In genomic region chr7:133876646-133877342, GRCm38 (mm10) we compare ENCODE assay signal across 23 mouse cellular contexts.
DNase-seq lines count a peak whose midpoint lies in the region; ATAC-seq lines count a peak whose summit lies in the region.
"Had no signal": no experiment of that assay in that cellular context is flagged by ENCODE, and none has a peak within 500 bp of the region (broad histone marks: within the 10 kb centered on the region; RNA-seq: fewer than 3 reads in every experiment).

No protein-coding gene starts in this region.

- 69% methylated on average over 17 of the region's 17 CpGs for WGBS in heart, embryonic 10.5 days
- WGBS in midbrain, embryonic 11.5 days: 82% methylated on average over 17 of the region's 17 CpGs
- WGBS in midbrain, embryonic 15.5 days: 86% methylated on average over 17 of the region's 17 CpGs

- H3K9ac ChIP-seq in midbrain, embryonic 11.5 days (ENCODE audit: low read length): no peak overlapping the region
- H3K9ac ChIP-seq in midbrain, embryonic 15.5 days: no peak overlapping the region
- H3K9ac ChIP-seq: forebrain, embryonic 13.5 days; heart, embryonic 13.5 days; hindbrain, embryonic 12.5 days; hindbrain, embryonic 15.5 days had no signal

- DNase-seq in heart, embryonic 10.5 days (ENCODE audit: low spot score): peak; percentile 63
- no peak for DNase-seq in heart, postnatal 25 days (ENCODE audit: low spot score)
- DNase-seq in midbrain, embryonic 11.5 days (ENCODE audit: low spot score, missing footprints): peak; percentile 12
- DNase-seq in adipocyte (ENCODE audit: low spot score): peak; percentile 5
- no peak for DNase-seq in thymus, postnatal 4 days
- DNase-seq: adrenal gland, adult 2 months; adrenal gland, postnatal 14 days; cerebellum, adult 11 months; cerebellum, adult 2 months; cerebellum, adult 9-11 months; cerebellum, postnatal 25 days; embryo, embryonic 11 days; gastrocnemius, postnatal 10 days; gastrocnemius, postnatal 36 days; heart, postnatal 14 days had no signal

- no peak for ATAC-seq in midbrain, embryonic 11.5 days (ENCODE audit: low FRiP score)
- ATAC-seq in midbrain, embryonic 15.5 days (replicated peaks): no peak
- ATAC-seq: CD4-positive, CD25-positive, alpha-beta regulatory T cell, adult 4 months; forebrain, embryonic 13.5 days; forebrain, embryonic 16.5 days had no signal

- H3K9me3 ChIP-seq in heart, embryonic 10.5 days: no peaks in the 10 kb centered on the region
- no peaks in the 10 kb centered on the region for H3K9me3 ChIP-seq in midbrain, embryonic 11.5 days (ENCODE audit: control insufficient read depth, low read length)
- H3K9me3 ChIP-seq in midbrain, embryonic 15.5 days: no peaks in the 10 kb centered on the region
- H3K9me3 ChIP-seq: forebrain, embryonic 13.5 days; heart, embryonic 13.5 days; hindbrain, embryonic 12.5 days; hindbrain, embryonic 15.5 days had no signal

- no peak overlapping the region for H3K4me2 ChIP-seq in midbrain, embryonic 11.5 days
- H3K4me2 ChIP-seq in midbrain, embryonic 15.5 days: no peak overlapping the region
- H3K4me2 ChIP-seq: forebrain, embryonic 13.5 days; heart, embryonic 13.5 days; hindbrain, embryonic 12.5 days; hindbrain, embryonic 15.5 days had no signal

- 0 out of 2 replicates have a peak, but pooled peaks cover 5% of the 10 kb centered on the region for H3K36me3 ChIP-seq in heart, embryonic 10.5 days
- no peaks in the 10 kb centered on the region for H3K36me3 ChIP-seq in midbrain, embryonic 11.5 days (ENCODE audit: control insufficient read depth, insufficient read depth, low read length)
- H3K36me3 ChIP-seq in midbrain, embryonic 15.5 days (replicated peaks): no peaks in the 10 kb centered on the region
- H3K36me3 ChIP-seq: forebrain, embryonic 10.5 days; heart, embryonic 13.5 days; hindbrain, embryonic 12.5 days; hindbrain, embryonic 15.5 days had no signal

- peaks cover 7% of the 10 kb centered on the region; the same call in 1 of the 2 replicates for H3K4me1 ChIP-seq in heart, embryonic 10.5 days
- no peaks in the 10 kb centered on the region for H3K4me1 ChIP-seq in midbrain, embryonic 11.5 days (ENCODE audit: control insufficient read depth, insufficient read depth, low read length)
- no peaks in the 10 kb centered on the region for H3K4me1 ChIP-seq in midbrain, embryonic 15.5 days
- H3K4me1 ChIP-seq: forebrain, embryonic 10.5 days; forebrain, embryonic 13.5 days; heart, embryonic 13.5 days; hindbrain, embryonic 12.5 days; hindbrain, embryonic 15.5 days had no signal

- no peaks in the 10 kb centered on the region for H3K27me3 ChIP-seq in heart, embryonic 10.5 days (ENCODE audit: insufficient read depth, poor library complexity, severe bottlenecking)
- H3K27me3 ChIP-seq in midbrain, embryonic 11.5 days (ENCODE audit: control insufficient read depth, insufficient read depth, low read length): no peaks in the 10 kb centered on the region
- H3K27me3 ChIP-seq in midbrain, embryonic 15.5 days (replicated peaks): no peaks in the 10 kb centered on the region
- H3K27me3 ChIP-seq: forebrain, embryonic 13.5 days; heart, embryonic 13.5 days; hindbrain, embryonic 12.5 days; hindbrain, embryonic 15.5 days had no signal

- no peak overlapping the region for H3K4me3 ChIP-seq in heart, embryonic 10.5 days
- H3K4me3 ChIP-seq in midbrain, embryonic 11.5 days (ENCODE audit: low read depth, low read length): no peak overlapping the region
- no peak overlapping the region for H3K4me3 ChIP-seq in midbrain, embryonic 15.5 days
- H3K4me3 ChIP-seq: forebrain, embryonic 10.5 days; forebrain, embryonic 13.5 days; heart, embryonic 13.5 days; hindbrain, embryonic 12.5 days; hindbrain, embryonic 15.5 days had no signal

- H3K27ac ChIP-seq in heart, embryonic 10.5 days: no peak overlapping the region
- no peak overlapping the region for H3K27ac ChIP-seq in midbrain, embryonic 11.5 days (ENCODE audit: low read depth, low read length)
- H3K27ac ChIP-seq in midbrain, embryonic 15.5 days: no peak overlapping the region
- H3K27ac ChIP-seq: forebrain, embryonic 10.5 days; forebrain, embryonic 13.5 days; heart, embryonic 13.5 days; hindbrain, embryonic 12.5 days; hindbrain, embryonic 15.5 days had no signal

- intact Hi-C loops in heart, postnatal 25 days (cut with DNase I): no loop called here

Comparison
In these comparisons a context has a peak if more than half of its experiments do, and no peak if none do; other contexts are left out.
1. DNase-seq: peak in heart, embryonic 10.5 days (single experiment), midbrain, embryonic 11.5 days (single experiment) and adipocyte (single experiment); none in heart, postnatal 25 days (single experiment) and thymus, postnatal 4 days (single experiment).